Mouse (Mus musculus) ES-Bruce4 (cell line): ENCODE data around the gene Sphkap. TPM values are rescaled to one million over a fixed set of nuclear protein-coding genes. Genes with fewer than 3 reads are reported as not detected.

ENCODE experiments used
- H3K27ac ChIP-seq: 2 replicates; pipeline ENCODE4 v1.5.1; 2012; ENCODE audit warnings: low read length, inconsistent platforms; ENCODE audit not compliant: insufficient read depth
- H3K27me3 ChIP-seq: 2 replicates; pipeline ENCODE4 v1.6.1; 2012; ENCODE audit warnings: mild to moderate bottlenecking, low read length, inconsistent platforms; ENCODE audit not compliant: control insufficient read depth, poor library complexity, insufficient read depth, severe bottlenecking
- H3K36me3 ChIP-seq: 2 replicates; pipeline ENCODE4 v1.6.1; 2012; ENCODE audit warnings: inconsistent platforms, mild to moderate bottlenecking, low read length, moderate library complexity; ENCODE audit not compliant: control insufficient read depth, poor library complexity, insufficient read depth, severe bottlenecking
- H3K4me1 ChIP-seq: one replicate; pipeline ENCODE4 v1.8.1; 2011; ENCODE audit warnings: low read length; ENCODE audit not compliant: control insufficient read depth, insufficient read depth
- H3K4me3 ChIP-seq: 2 replicates; pipeline ENCODE4 v1.5.1; 2011; ENCODE audit warnings: low read depth, mild to moderate bottlenecking, low read length
- H3K9ac ChIP-seq: 2 replicates; pipeline ENCODE4 v1.6.1; 2012; ENCODE audit warnings: low read depth, mild to moderate bottlenecking, inconsistent platforms; ENCODE audit not compliant: poor library complexity, severe bottlenecking
- H3K9me3 ChIP-seq: replicated peaks from 2 replicates; pipeline ENCODE4 v1.6.1; 2012; ENCODE audit warnings: mild to moderate bottlenecking, low read length, inconsistent platforms; ENCODE audit not compliant: control insufficient read depth, poor library complexity, insufficient read depth, severe bottlenecking
- CTCF ChIP-seq: IDR thresholded peaks from one replicate; pipeline ENCODE4 v1.8.1; 2011; ENCODE audit warnings: low read depth, low read length
- EP300 ChIP-seq: IDR thresholded peaks from 2 replicates; pipeline ENCODE4 v1.6.1; 2011; ENCODE audit warnings: low read depth, low read length; ENCODE audit not compliant: insufficient read depth
- POLR2A ChIP-seq: IDR thresholded peaks from one replicate; pipeline ENCODE4 v1.8.1; 2011; ENCODE audit warnings: low read length; ENCODE audit not compliant: insufficient read depth
- polyA plus RNA-seq: library from polyadenylated mRNA; stranded (reverse); fragments of >200 nt; gene quantifications from 2 replicates; pipeline ENCODE4 v1.2.4, GENCODE M21; 2011; ENCODE audit warnings: low read depth; ENCODE audit not compliant: missing spikeins, insufficient read depth, insufficient read length

The Sphkap gene
- polyA plus RNA-seq, 1 experiment: not detected

DNA sequence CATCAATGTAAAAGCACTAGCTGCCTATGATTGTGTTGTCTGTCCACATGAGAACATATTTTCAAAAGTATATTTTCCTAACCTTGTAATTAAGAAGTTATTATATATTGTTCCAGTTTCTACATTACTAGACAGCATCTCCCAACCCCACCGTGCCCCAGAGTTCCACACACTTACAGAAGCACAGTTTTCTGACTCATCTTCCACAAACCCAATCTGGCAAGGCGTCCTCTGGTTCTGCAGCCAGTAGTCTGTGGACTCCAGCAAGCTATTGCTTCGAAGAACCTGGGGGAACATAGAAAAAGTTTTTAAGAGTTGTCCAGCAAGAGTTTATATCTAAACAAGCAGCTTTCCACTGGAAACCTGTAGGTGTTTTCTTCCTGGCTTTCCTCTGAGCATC is 68.6 kb downstream of the Sphkap start:
- Histone ChIP-seq H3K4me1 (no peaks in the 10 kb centered on the region), H3K9ac (no peak overlapping the region), H3K9me3 (no peaks in the 10 kb centered on the region), H3K27me3 (no peaks in the 10 kb centered on the region), H3K4me3 (no peak overlapping the region), H3K27ac (no peak overlapping the region), H3K36me3 (no peaks in the 10 kb centered on the region)
- TF ChIP-seq CTCF (no peak), EP300 (no peak)

GRCm38 (mm10) chr1:83316917-83317316 is 91.1 kb downstream of the Sphkap start:
- no peak overlapping the region for H3K27ac ChIP-seq
- TF ChIP-seq EP300 (no peak), POLR2A (no peak), CTCF (no peak)
- H3K4me1 ChIP-seq: no peaks in the 10 kb centered on the region
- no peaks in the 10 kb centered on the region for H3K36me3 ChIP-seq
- H3K4me3 ChIP-seq: no peak overlapping the region
- no peaks in the 10 kb centered on the region for H3K27me3 ChIP-seq
- no peaks in the 10 kb centered on the region for H3K9me3 ChIP-seq
- no peak overlapping the region for H3K9ac ChIP-seq

DNA sequence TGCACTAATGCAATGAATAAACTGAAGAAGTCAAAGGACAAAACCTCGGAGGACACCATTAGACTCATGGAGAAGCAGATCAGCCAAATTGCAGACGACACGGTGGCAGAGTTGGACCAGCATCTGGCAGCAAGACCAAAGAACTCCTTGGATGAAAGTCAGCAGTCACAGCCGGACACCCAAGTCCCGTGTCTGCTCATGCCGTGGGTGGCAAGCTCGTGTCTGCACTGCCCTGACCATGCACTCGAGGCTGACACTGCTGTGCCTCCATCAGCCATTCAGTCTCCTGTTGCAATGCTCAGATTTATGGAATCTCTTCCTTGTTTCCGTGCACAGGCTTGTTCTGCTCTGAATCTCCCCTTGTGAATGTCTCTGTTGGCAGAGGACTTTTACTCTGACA is 92.9 kb downstream of the Sphkap start:
- TF ChIP-seq CTCF (no peak), EP300 (no peak), POLR2A (no peak)
- Histone ChIP-seq H3K27me3 (no peaks in the 10 kb centered on the region), H3K9ac (no peak overlapping the region), H3K9me3 (no peaks in the 10 kb centered on the region), H3K4me3 (no peak overlapping the region), H3K27ac (no peak overlapping the region), H3K4me1 (no peaks in the 10 kb centered on the region), H3K36me3 (no peaks in the 10 kb centered on the region)

- Histone ChIP-seq H3K36me3 (no peaks in the 10 kb centered on the region), H3K27me3 (no peaks in the 10 kb centered on the region), H3K27ac (no peak overlapping the region), H3K4me3 (no peak overlapping the region), H3K4me1 (no peaks in the 10 kb centered on the region), H3K9ac (no peak overlapping the region), H3K9me3 (no peaks in the 10 kb centered on the region)
- TF ChIP-seq EP300 (no peak), CTCF (no peak), POLR2A (no peak)
Observed at GRCm38 (mm10) chr1:83311607-83312295, 96.2 kb downstream of the Sphkap start.

GRCm38 (mm10) chr1:83297137-83298076 is 110.6 kb downstream of the Sphkap start:
- H3K36me3 ChIP-seq: no peaks in the 10 kb centered on the region
- H3K9me3 ChIP-seq: no peaks in the 10 kb centered on the region; the same call in 1 of the 2 replicates
- H3K4me3 ChIP-seq: no peak overlapping the region
- no peak overlapping the region for H3K27ac ChIP-seq
- H3K27me3 ChIP-seq: no peaks in the 10 kb centered on the region
- no peaks in the 10 kb centered on the region for H3K4me1 ChIP-seq
- TF ChIP-seq EP300 (no peak), POLR2A (no peak), CTCF (no peak)
- no peak overlapping the region for H3K9ac ChIP-seq

DNA sequence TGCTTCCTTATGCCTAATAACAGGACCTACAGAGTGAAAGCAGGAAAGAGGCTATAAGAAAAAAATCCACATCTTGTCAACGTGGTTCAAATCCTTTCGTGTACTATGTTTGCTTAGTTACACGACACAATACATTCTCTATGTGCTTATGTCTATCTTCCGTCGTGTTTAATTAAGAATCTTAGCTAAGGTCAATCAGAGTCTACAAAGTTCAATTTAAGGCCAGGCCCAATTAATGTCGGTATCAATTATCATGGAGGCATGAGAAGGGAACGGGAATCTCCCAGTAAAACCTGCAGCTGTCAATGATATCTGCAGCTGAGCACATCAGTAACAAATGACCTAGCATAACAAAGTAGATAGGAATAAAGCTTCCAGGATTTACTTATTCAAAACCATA is 122.1 kb downstream of the Sphkap start:
- no peak overlapping the region for H3K27ac ChIP-seq
- H3K36me3 ChIP-seq: no peaks in the 10 kb centered on the region
- H3K4me3 ChIP-seq: no peak overlapping the region
- TF ChIP-seq CTCF (no peak), POLR2A (no peak), EP300 (no peak)
- H3K27me3 ChIP-seq: no peaks in the 10 kb centered on the region
- H3K9me3 ChIP-seq: no peaks in the 10 kb centered on the region
- H3K9ac ChIP-seq: no peak overlapping the region
- no peaks in the 10 kb centered on the region for H3K4me1 ChIP-seq
